Mouse (Mus musculus): ENCODE results near the gene Celf1.

Gene Celf1

GRCm38 (mm10) chr2:90939750-90940149, 432 bp upstream of the Celf1 start:
- DNase-seq (ENCODE audit: low spot score) = no peak

DNA sequence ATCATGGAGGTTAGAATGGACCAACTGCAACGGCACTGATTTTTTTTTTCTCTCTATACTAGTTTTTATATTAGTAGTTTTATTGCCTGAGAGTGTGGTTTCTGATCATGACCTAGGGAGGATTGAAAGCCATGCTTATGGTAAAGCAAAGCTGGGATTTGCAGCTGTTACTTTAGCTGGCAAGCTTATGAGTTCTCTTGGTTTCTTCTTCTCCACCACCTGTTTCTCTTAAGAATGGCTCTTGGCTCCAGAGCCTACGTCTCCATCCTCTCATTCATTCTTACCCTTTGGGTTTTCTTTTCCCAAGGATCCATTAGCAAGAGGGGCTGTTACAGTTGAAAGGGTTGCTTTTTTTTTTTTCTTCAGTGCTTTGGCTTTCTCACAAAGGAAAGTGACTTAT, 1.6 kb downstream of the Celf1 start:
- no peak for DNase-seq (ENCODE audit: low spot score)

DNA sequence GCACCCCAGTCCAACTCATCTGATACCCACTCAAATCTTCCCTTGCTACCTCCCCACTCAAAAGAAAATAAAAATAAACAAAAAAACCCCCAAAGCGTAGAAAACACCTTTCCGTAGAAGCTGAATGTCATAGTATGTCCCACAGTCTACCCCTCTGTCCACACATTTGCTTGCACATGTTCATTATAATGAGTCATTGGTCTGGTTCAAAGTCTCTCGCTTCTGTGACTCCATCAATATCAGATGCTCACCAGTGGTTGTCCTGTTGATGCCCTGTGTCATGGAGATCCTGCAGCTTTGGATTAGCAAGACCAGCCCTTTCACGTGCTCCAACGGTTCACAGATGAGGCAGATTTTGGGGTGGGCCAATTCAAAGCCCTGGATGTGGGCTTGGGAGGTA, 10.0 kb downstream of the Celf1 start:
- DNase-seq (ENCODE audit: low spot score) = no peak

GRCm38 (mm10) chr2:90950582-90951194, 10.5 kb downstream of the Celf1 start:
- DNase-seq (ENCODE audit: low spot score) = no peak

- DNase-seq (ENCODE audit: low spot score) = no peak
Measured at GRCm38 (mm10) chr2:90953461-90953860, 13.3 kb downstream of the Celf1 start.

GRCm38 (mm10) chr2:90956053-90956452, 15.9 kb downstream of the Celf1 start:
- DNase-seq (ENCODE audit: low spot score) = no peak

DNA sequence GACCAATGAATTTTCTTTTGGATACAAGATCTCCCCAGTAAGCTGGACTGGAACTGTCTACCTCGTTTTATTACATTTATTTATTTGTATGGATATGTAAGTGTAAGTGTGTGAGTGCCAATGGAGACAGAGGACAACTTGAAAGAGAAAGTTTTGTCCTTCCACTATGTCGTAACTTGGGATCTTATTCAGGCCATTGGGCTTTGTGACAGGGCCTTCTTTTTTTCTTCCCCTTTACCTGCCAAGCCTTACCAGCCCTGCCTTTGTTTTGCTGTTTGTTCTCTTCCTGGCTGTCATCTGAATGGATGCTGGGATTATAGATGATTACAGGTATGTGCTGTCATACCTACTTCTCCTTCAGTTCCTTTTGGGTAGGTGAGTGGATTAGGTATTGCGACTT, 18.7 kb downstream of the Celf1 start:
- DNase-seq (ENCODE audit: low spot score) = no peak

DNA sequence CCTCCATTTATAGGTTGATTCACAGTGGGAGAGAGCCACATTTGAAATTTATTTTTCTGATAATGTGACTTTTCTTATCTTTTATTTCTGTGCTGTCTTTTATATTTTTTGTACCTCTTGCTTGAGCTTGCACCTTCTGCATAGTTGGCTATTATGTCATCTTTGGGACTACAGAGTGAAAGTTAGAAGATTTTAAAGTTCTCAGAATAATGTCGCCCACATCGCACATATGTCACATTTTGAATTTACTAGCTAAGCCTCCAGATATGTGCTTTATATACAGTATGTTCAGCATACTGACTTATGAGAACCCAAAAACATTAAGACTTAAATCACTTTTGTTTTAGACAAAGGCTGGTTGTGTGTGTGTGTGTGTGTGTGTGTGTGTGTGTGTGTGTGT, 19.8 kb downstream of the Celf1 start:
- DNase-seq (ENCODE audit: low spot score) = no peak

- no peak for DNase-seq (ENCODE audit: low spot score)
Measured at GRCm38 (mm10) chr2:90963304-90963703, 23.1 kb downstream of the Celf1 start.

GRCm38 (mm10) chr2:90964811-90965465, 24.8 kb downstream of the Celf1 start:
- DNase-seq (ENCODE audit: low spot score) = no peak

- DNase-seq (ENCODE audit: low spot score) = no peak
Measured at GRCm38 (mm10) chr2:90965466-90966080, 25.4 kb downstream of the Celf1 start.

DNA sequence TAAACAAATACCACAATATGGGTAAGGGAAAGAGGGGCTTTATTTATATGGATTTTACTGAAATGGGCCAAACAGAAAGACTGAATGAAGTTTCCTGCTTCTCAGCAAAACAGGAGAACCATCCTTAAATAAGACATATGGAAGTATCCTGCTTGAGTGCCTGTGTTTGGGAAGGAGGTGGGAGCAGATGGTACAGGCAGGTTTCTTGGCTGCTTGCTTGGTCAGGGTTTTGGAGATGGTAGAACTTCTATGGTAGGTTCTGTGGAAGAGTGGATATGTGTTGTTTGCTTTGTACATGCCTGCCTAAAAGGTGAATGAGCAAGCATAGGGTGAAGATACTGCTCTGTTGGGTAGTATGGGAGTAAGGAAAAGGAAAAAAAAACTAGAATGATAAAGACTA, 30.4 kb downstream of the Celf1 start:
- DNase-seq (ENCODE audit: low spot score) = no peak

DNA sequence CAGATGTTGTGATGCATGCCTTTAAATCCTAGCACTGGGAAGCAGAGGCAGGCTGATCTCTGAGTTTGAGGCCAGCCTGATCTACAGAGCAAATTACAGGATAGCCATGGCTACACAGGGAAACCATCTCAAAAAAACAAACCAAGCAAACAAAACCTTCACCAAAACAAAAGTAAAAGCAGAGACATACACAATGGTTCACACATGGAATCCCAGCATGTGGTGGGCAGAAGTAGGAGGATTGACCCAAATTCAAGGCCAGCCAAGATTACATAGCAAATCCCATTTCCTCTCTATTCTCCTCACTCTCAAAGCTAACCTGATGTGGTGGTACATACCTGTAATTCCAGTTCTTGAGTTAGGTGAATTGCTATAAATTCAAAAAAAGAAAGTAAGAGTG, 33.9 kb downstream of the Celf1 start:
- no peak for DNase-seq (ENCODE audit: low spot score)

GRCm38 (mm10) chr2:90975181-90975835, 35.1 kb downstream of the Celf1 start:
- DNase-seq (ENCODE audit: low spot score) = no peak

DNA sequence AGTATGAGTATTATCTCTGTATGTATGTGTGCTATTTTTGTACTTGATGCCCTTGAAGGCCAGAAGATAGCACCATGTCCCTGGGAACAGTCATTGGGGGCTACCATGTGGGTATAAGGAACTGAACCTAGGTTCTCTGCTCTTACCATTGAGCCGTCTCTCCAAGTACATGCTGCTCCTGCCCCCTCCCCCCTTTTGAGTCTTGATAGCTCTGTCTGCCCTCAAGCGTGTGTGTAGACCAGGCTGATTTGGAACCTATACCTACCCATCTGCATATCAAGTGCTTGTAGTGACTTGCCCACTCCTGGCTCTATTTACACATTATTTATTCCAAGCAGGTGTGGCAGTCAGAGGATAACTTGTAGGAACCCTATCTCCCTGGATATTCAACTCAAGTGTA, 36.4 kb downstream of the Celf1 start:
- DNase-seq (ENCODE audit: low spot score) = no peak

GRCm38 (mm10) chr2:90977291-90977690, 37.1 kb downstream of the Celf1 start:
- DNase-seq (ENCODE audit: low spot score) = no peak

DNA sequence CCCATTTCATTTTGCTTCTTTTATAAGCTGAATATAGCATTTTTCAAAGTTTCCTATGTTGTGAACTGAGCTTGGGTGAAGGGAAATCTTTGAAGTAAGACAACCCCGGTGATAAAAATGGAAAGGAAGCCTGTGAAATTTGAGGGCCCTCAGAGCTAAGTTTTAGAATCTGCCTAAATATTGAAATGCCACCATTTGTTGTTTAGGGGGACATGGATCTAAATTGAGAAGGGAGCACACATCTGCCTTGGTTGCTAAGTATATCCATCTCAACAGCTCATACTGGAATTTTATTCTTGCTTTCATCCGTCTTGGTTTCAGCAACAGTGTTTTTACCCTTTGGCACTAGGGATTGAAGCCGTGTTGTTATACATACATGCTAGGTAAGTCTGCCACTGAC, 45.9 kb downstream of the Celf1 start:
- no peak for DNase-seq (ENCODE audit: low spot score)

DNA sequence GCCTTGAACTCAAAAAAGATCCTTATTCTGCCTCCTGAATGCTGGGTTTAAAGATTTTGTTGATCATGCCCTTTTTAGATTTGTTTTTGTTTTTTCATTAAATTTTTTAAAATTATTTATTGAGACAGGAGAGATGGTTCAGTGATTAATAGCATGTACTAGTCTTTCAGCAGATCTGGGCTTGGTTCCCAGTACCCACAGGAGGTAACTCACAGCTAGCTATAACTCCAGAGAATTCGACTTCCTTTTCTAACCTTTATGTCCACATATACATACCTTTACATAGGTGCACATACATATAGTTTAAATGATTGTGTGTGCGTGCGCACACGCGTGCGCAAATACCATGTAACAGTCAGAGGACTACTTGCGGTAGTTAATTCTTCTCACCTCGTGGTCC, 68.4 kb downstream of the Celf1 start:
- no peak for DNase-seq (ENCODE audit: low spot score)

GRCm38 (mm10) chr2:91013881-91014280, 73.7 kb downstream of the Celf1 start:
- DNase-seq (ENCODE audit: low spot score) = no peak

- DNase-seq (ENCODE audit: low spot score) = no peak
Measured at GRCm38 (mm10) chr2:91015386-91015785, 75.2 kb downstream of the Celf1 start.

- DNase-seq (ENCODE audit: low spot score) = no peak
Measured at GRCm38 (mm10) chr2:91018061-91018788, 78.0 kb downstream of the Celf1 start.

GRCm38 (mm10) chr2:91019911-91020310, 79.7 kb downstream of the Celf1 start:
- DNase-seq (ENCODE audit: low spot score) = no peak
